Mouse (Mus musculus): ENCODE results near the gene Rps5.
"Not testable (repeated sequence)": the region's sequence is repeated elsewhere in the genome, so short reads cannot be mapped to it uniquely, and the experiment has no call there.

The Rps5 gene

GRCm38 (mm10) chr7:12927191-12927680 is 5.1 kb downstream of the Rps5 start, which contains the start of gene Rnf225:
TSS of gene Rnf225 (plus strand) at chr7:12927416.
- in situ Hi-C loops (cut with MboI, MseI) = no loop called here

- in situ Hi-C loops (cut with MboI, MseI) = no loop called here
Measured at GRCm38 (mm10) chr7:12927693-12928589, 5.9 kb downstream of the Rps5 start.

- in situ Hi-C loops (cut with MboI, MseI) = no loop called here
Measured at GRCm38 (mm10) chr7:12933615-12934140, 11.6 kb downstream of the Rps5 start.

- in situ Hi-C loops (cut with MboI, MseI) = no loop called here
Measured at GRCm38 (mm10) chr7:12934808-12935207, 12.7 kb downstream of the Rps5 start.

- in situ Hi-C loops (cut with MboI, MseI) = not testable (repeated sequence)
Measured at GRCm38 (mm10) chr7:12937254-12937803, 15.2 kb downstream of the Rps5 start.

GRCm38 (mm10) chr7:12940599-12940998 is 18.5 kb downstream of the Rps5 start:
- in situ Hi-C loops (cut with MboI, MseI) = no loop called here

GRCm38 (mm10) chr7:12943488-12943887 is 21.4 kb downstream of the Rps5 start:
- in situ Hi-C loops (cut with MboI, MseI) = no loop called here

- in situ Hi-C loops (cut with MboI, MseI) = no loop called here
Measured at GRCm38 (mm10) chr7:12949032-12949871, 27.2 kb downstream of the Rps5 start.

GRCm38 (mm10) chr7:12949872-12950229 is 27.8 kb downstream of the Rps5 start:
- in situ Hi-C loops (cut with MboI, MseI) = no loop called here

GRCm38 (mm10) chr7:12954896-12955295 is 32.8 kb downstream of the Rps5 start:
- in situ Hi-C loops (cut with MboI, MseI) = no loop called here

- in situ Hi-C loops (cut with MboI, MseI) = no loop called here
Measured at GRCm38 (mm10) chr7:12957511-12957910, 35.4 kb downstream of the Rps5 start.

GRCm38 (mm10) chr7:12958948-12959347 is 36.9 kb downstream of the Rps5 start:
- in situ Hi-C loops (cut with MboI, MseI) = no loop called here

GRCm38 (mm10) chr7:12959718-12960117 is 37.6 kb downstream of the Rps5 start:
- in situ Hi-C loops (cut with MboI, MseI) = no loop called here

GRCm38 (mm10) chr7:12961511-12962141 is 39.5 kb downstream of the Rps5 start:
- in situ Hi-C loops (cut with MboI, MseI) = no loop called here

- in situ Hi-C loops (cut with MboI, MseI) = no loop called here
Measured at GRCm38 (mm10) chr7:12965678-12966091, 43.6 kb downstream of the Rps5 start, which contains the start of gene Zfp324. TSS of gene Zfp324 (plus strand) at chr7:12965838.

- in situ Hi-C loops (cut with MboI, MseI) = no loop called here
Measured at GRCm38 (mm10) chr7:12966104-12966845, 44.2 kb downstream of the Rps5 start.

GRCm38 (mm10) chr7:12970906-12971305 is 48.8 kb downstream of the Rps5 start:
- in situ Hi-C loops (cut with MboI, MseI) = no loop called here

All from T-helper 2 cell (primary cell).